Mouse (Mus musculus) embryo, embryonic 10.5 days (tissue): Measurements from ENCODE around the gene Olig1.

ENCODE experiments used
- DNase-seq: peaks from one replicate; pipeline ENCODE4 v3.0.0-alpha.2; 2015; ENCODE audit warnings: low spot score

The Olig1 gene

GRCm38 (mm10) chr16:91269468-91270211 lies at the start of gene Olig1:
Gene Olig1 (plus strand): TSS chr16:91269772.
- DNase-seq, result peak; percentile 74

GRCm38 (mm10) chr16:91222171-91222642 lies 47.4 kb upstream of the Olig1 start:
- peak; percentile 31 for DNase-seq

- peak; percentile 55 for DNase-seq
These were observed 46.8 kb upstream of the Olig1 start for GRCm38 (mm10) chr16:91222643-91223271.

- peak; percentile 26 for DNase-seq
These were observed 46.1 kb upstream of the Olig1 start for GRCm38 (mm10) chr16:91223327-91224067.

- DNase-seq, result no peak
These were observed 45.5 kb upstream of the Olig1 start for GRCm38 (mm10) chr16:91224068-91224402.

GRCm38 (mm10) chr16:91224481-91225232 lies 44.9 kb upstream of the Olig1 start:
- DNase-seq, result peak; percentile 66

GRCm38 (mm10) chr16:91225233-91226037 lies 44.1 kb upstream of the Olig1 start, which contains the start of gene Olig2:
Gene Olig2 (plus strand): TSS chr16:91225457.
- DNase-seq, result peak; percentile 87

- DNase-seq, result peak; percentile 50
These were observed 43.3 kb upstream of the Olig1 start for GRCm38 (mm10) chr16:91226038-91226882.

GRCm38 (mm10) chr16:91226883-91227759 lies 42.5 kb upstream of the Olig1 start:
- DNase-seq, result peak; percentile 22

- DNase-seq, result peak; percentile 64
These were observed 41.9 kb upstream of the Olig1 start for GRCm38 (mm10) chr16:91227760-91228043.

- peak; percentile 49 for DNase-seq
These were observed 41.1 kb upstream of the Olig1 start for GRCm38 (mm10) chr16:91228238-91229071.

- DNase-seq, result no peak
These were observed 40.6 kb upstream of the Olig1 start for GRCm38 (mm10) chr16:91229072-91229348.

GRCm38 (mm10) chr16:91229643-91230042 lies 39.9 kb upstream of the Olig1 start:
- DNase-seq, result peak; percentile 33

GRCm38 (mm10) chr16:91231781-91232469 lies 37.6 kb upstream of the Olig1 start:
- no peak for DNase-seq

- DNase-seq, result peak; percentile 33
These were observed 36.9 kb upstream of the Olig1 start for GRCm38 (mm10) chr16:91232470-91233240.

GRCm38 (mm10) chr16:91233241-91233944 lies 36.2 kb upstream of the Olig1 start:
- no peak for DNase-seq

GRCm38 (mm10) chr16:91239024-91239423 lies 30.5 kb upstream of the Olig1 start:
- DNase-seq, result no peak
